Mouse (Mus musculus) brain, embryonic 18.5 days (tissue): ENCODE data around the gene Sult2b1.

ENCODE experiments used
- DNase-seq: peaks from one replicate; pipeline ENCODE4 v3.0.0-alpha.2; 2012; ENCODE audit warnings: low read depth, low spot score

The Sult2b1 gene

DNA sequence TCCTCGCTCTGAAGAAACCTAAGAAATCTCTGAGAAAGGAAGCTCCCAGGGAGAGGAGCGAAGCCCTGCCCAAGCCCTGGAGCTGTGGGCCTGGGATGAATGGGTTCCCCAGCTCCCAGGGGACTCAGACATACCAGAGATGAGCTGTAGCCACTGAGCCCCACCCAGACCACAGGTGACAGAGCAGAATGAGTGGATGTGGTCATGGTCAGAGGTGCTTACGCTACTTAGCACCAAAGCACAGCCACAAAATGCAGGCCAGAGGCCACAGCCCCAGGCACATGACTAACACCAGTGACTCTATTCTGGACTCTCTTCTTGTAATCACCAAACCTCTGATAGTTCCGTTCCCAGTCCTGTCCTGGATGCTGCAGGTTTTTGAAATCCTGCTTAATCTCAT lies 13.4 kb downstream of the Sult2b1 start:
- DNase-seq, result no peak

DNA sequence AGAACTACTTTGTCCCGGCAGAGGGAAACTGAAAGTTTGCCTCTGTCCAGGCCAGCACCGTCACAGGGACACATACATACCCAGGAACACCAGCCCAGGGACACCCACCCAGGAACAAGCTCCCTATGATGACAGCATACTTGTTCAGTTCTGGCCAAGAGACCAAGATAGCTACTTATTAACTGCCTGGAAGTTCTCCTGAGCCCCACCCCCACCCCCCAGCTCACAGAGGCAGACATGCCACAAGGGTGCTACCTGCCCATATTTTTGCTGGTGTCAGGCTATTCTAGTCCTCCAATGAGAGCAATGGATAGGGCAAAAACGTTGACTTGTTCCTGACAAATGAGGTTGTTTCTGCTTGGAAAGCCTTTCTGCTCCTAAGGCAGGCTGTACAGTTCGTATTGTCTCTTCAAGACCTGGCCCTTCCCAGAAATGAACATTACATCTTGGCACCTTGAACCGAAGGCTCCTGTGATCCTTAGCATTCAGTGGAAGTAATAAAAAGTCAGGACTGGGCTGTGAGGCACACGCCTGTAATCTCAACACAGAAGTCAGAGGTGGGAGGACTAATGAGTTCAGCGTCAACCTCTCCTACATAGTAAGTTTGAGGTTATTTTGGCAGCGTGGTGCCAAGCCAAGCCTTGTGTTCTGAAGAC lies 13.9 kb downstream of the Sult2b1 start:
- no peak for DNase-seq

DNA sequence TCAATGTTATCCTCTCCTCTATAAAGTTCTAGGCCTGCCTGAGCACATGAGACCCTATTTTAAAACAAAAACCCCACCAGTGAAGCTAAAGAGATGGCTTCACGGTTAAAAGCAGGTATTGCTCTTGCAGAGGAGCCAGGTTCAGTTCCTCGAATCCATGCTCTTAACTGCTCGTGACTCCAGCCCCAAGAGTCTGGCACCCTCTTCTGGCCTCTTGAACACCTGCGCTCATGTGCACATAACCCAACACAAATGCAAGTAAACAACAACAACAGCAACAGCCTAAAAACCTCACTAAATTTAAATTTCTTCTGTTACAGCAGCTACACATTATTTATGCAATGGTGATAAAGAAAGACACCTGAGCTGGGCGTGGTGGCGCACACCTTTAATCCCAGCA lies 17.0 kb downstream of the Sult2b1 start:
- no peak for DNase-seq

GRCm38 (mm10) chr7:45766764-45767163 lies 17.7 kb downstream of the Sult2b1 start:
- no peak for DNase-seq

DNA sequence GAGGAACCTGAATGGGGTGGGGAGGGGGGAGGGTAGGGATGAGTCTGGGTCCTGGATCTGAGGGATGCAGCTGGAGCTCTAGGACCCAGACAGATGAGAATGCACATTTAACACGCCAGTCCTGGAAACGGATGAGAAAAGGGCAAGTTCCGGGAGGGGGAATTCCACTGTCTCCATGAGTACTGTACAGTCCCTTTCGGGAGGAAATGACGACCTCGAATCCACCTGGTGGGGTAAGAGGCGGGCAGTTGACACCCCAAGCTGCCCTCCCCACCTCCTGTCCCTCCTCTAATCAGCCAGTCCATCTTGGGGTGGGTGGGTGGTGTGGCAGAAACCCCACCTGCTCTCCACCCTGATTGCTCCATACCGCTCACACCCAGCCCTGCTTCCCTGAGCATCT lies 18.5 kb downstream of the Sult2b1 start:
- no peak for DNase-seq

GRCm38 (mm10) chr7:45760151-45760550 lies 24.3 kb downstream of the Sult2b1 start:
- no peak for DNase-seq

GRCm38 (mm10) chr7:45759400-45759799 lies 25.1 kb downstream of the Sult2b1 start:
- no peak for DNase-seq

DNA sequence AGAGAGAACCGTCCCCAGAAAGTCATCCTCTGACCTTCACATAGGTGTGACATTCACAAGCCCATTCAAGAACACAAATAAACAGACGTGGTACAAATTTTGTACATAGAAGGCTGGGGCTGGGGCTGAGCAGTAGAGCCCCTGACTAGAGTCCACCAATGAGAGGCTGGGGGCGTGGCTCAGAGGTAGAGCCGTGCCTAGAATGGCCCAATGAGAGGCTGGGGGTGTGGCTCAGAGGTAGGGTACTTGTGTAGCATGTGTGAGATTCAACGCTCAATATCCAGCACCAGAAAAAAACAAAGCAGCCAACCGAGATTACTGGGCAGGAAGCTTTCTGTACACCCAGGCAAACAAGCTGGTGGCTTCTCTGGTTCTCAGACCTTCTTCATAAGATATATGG lies 28.8 kb downstream of the Sult2b1 start:
- DNase-seq, result no peak

DNA sequence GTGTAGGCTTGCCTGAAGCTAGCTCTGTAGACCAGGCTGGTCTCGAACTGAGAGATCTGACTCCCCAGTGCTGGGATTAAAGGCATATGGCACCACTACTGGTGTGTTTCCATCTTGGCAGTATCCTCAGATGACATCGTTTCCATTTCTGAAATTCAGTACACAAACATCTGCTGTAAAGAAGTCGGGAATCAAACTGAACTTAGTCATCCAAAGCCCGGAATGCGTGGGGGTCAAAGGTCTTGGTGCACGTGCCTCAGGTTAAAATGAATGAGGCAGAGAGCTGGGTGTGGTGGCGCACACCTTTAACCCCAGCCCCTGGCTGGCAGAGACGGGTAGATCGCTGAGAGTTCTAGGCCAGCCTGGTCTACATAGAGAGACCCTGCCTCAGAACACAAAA lies 34.3 kb downstream of the Sult2b1 start:
- no peak for DNase-seq

GRCm38 (mm10) chr7:45749401-45749800 lies 35.1 kb downstream of the Sult2b1 start:
- no peak for DNase-seq

- DNase-seq, result no peak
Measured at GRCm38 (mm10) chr7:45748110-45748509, 36.4 kb downstream of the Sult2b1 start.

GRCm38 (mm10) chr7:45747450-45747849 lies 37.0 kb downstream of the Sult2b1 start:
- no peak for DNase-seq

GRCm38 (mm10) chr7:45746518-45746917 lies 38.0 kb downstream of the Sult2b1 start:
- DNase-seq, result no peak

GRCm38 (mm10) chr7:45744387-45744786 lies 40.1 kb downstream of the Sult2b1 start:
- no peak for DNase-seq

DNA sequence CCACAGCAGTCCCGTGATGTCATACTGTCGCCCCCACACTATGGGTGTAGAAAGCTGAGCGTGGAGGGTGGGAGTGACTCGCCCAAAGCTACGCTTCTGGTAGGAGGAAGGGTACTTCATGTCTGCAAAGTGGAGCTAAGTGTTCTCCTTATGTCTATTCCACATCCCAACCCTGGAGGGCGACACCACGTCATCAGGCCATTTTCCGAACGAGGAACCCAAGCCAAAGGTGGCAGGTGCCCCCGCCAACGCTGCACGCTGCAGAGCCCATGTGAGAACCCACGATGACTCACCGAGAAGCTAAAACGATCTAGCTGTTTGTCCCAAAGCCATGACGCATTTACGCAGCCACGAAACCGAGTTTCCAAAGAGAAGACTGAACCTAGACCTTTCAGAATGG lies 42.1 kb downstream of the Sult2b1 start:
- DNase-seq, result no peak

DNA sequence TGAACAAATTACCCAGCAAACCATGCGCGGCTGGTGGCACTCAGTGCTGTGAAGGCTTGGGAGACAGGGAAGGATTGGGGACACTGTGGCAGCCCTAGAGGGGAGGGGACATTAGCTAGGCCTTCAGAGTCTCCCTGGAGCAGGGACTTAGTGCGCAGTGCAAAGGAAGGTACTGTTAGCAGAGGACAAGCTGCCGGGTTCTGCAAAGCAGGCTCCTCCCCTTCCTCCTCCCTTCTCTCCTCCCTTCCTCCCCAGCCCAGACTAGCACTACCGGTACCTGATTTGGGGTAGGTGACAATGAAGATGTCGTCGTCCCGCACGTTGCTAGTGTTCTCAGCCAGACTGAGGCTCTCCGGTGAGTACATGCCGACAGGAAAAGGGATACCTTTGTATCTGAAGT lies 42.7 kb downstream of the Sult2b1 start:
- no peak for DNase-seq

DNA sequence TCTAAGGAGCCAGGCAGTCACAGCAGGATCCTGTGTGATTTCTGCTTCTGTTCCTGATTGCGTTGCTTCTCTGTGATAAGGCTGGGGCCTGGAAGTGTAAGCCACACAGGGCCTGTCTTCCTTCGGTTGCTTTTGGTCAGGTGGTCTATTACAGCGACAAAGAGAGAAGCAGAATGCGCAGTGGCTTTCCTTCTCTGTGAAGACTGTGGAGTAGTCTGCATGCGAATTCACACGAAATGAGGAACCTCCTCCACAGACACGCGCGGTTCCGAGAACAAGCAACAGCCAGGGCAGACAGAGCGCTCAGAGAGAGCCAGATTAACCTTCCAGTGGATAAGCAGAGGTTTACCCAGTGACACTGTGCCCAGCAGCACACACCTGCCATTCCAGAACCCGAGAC lies 43.2 kb downstream of the Sult2b1 start:
- no peak for DNase-seq

DNA sequence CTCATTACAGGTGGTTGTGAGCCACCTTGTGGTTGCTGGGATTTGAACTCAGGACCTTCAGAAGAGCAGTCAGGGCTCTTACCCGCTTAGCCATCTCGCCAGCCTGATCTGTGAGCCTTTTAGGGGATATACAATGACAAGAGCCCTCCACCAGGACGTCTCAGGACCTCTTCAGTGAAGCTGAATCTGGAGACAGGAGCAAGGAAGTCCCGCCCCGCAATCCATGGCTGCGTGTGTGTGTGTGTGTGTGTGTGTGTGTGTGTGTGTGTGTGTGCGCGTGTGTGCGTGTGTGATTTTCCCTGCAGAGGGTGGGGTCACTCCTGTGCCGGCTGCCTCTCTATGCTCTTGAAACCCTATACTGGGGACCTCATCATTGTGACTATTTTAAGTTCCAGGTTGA lies 44.6 kb downstream of the Sult2b1 start:
- DNase-seq, result no peak

DNA sequence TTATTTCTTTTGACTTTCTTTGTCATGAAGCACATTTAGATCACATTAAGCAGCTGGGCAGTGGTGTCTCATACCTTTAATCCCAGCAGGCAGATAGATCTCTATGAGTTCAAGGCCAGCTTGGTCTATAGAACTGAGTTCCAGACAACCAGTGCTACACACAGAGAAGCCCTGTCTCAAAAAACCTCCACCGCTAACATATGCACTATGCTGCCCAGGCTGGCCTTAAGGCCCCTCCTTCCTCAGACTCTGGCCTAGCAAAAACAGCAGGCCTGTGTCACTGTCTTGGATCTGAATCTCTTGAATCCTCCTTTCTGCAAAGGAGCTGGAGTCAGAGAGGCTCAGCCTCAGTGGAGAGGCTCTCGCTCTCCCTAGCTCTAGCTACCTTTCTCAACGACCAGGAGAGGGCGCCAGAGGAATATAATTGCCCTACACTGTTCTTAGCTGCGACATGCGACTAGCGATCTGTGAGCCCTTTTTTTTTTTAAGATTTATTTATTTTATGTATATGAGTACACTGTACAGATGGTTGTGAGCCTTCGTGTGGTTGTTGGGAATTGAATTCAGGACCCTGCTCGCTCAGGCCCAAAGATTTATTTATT lies 45.2 kb downstream of the Sult2b1 start:
- peak; percentile 73 for DNase-seq

GRCm38 (mm10) chr7:45733477-45733876 lies 51.0 kb downstream of the Sult2b1 start:
- DNase-seq, result no peak

GRCm38 (mm10) chr7:45730727-45731431 lies 53.6 kb downstream of the Sult2b1 start:
- no peak for DNase-seq

GRCm38 (mm10) chr7:45727625-45728024 lies 56.8 kb downstream of the Sult2b1 start:
- DNase-seq, result no peak

DNA sequence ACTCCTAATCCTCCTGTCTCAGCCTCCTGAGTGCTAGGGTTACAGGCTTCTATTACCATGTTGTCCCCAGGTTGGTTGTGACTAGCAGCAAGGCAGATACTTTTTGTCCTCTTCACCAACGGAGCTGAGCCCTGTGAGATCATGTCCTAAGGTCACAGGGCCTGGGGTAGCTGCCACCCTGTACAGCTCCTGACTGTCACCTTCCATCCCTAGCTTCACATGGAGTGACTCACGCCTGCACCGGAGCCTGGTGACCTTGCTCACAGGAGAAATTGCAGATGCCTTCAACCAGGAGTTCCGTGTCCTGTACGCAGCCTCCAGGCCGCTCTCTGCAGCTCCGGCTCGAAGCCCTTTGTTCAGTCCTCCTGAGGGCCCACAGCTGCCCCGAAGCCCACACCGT lies 58.0 kb downstream of the Sult2b1 start:
- no peak for DNase-seq
